Mouse (Mus musculus): Measurements from ENCODE around the gene Nsg1. TPM values are rescaled to one million over a fixed set of nuclear protein-coding genes. Genes with fewer than 3 reads are reported as not detected.

Nsg1 gene
- polyA plus RNA-seq (2015; fragmentation: Nextera tagmentation; extraction: Ambion mirVana): 149 and 155 TPM in 2 replicates

GRCm38 (mm10) chr5:38159634-38160413 lies at the start of gene Nsg1:
Nsg1 (minus strand) TSS chr5:38159907.
- peak; percentile 45; the same call in 1 of the 2 replicates for ATAC-seq (ENCODE audit: low FRiP score, low read depth)
- 10% methylated on average over 35 of the region's 35 CpGs for WGBS
- peaks cover 26% of the 10 kb centered on the region for H3K27me3 ChIP-seq

GRCm38 (mm10) chr5:38208985-38209384 lies 49.3 kb upstream of the Nsg1 start:
- Histone ChIP-seq H3K4me2 (replicated peaks) (no peak overlapping the region), H3K27me3 (no peaks in the 10 kb centered on the region), H3K4me1 (no peaks in the 10 kb centered on the region), H3K9me3 (no peaks in the 10 kb centered on the region), H3K4me3 (no peak overlapping the region), H3K36me3 (peaks cover 88% of the 10 kb centered on the region), H3K27ac (no peak overlapping the region), H3K9ac (no peak overlapping the region)
- ATAC-seq (ENCODE audit: low FRiP score, low read depth): no peak
- WGBS: 72% methylated on average over 8 of the region's 8 CpGs

More at GRCm38 (mm10) chr5:38159634-38160413, at the start of gene Nsg1:
- Histone ChIP-seq H3K9me3 (no peaks in the 10 kb centered on the region), H3K4me2 (replicated peaks) (peak within 1 kb of the TSS; percentile 84), H3K4me3 (peak within 1 kb of the TSS; percentile 89), H3K27ac (peak within 1 kb of the TSS; percentile 73; the same call in 1 of the 2 replicates), H3K9ac (peak within 1 kb of the TSS; percentile 94), H3K36me3 (peaks cover 30% of the 10 kb centered on the region), H3K4me1 (peaks cover 20% of the 10 kb centered on the region)

- Histone ChIP-seq H3K27ac (no peak overlapping the region), H3K4me3 (no peak overlapping the region), H3K4me2 (replicated peaks) (no peak overlapping the region), H3K4me1 (no peaks in the 10 kb centered on the region), H3K9ac (no peak overlapping the region), H3K9me3 (no peaks in the 10 kb centered on the region), H3K27me3 (no peaks in the 10 kb centered on the region), H3K36me3 (peaks cover 90% of the 10 kb centered on the region)
- WGBS: 91% methylated on average over 7 of the region's 7 CpGs
- ATAC-seq (ENCODE audit: low FRiP score, low read depth): no peak
These were observed 45.6 kb upstream of the Nsg1 start for GRCm38 (mm10) chr5:38205303-38205726.

- H3K4me2 ChIP-seq (replicated peaks): no peak overlapping the region
- no peaks in the 10 kb centered on the region for H3K27me3 ChIP-seq
- H3K4me3 ChIP-seq: no peak overlapping the region
- peaks cover 52% of the 10 kb centered on the region for H3K36me3 ChIP-seq
- ATAC-seq (ENCODE audit: low FRiP score, low read depth): no peak
- H3K4me1 ChIP-seq: no peaks in the 10 kb centered on the region
- H3K9ac ChIP-seq: no peak overlapping the region
- no peaks in the 10 kb centered on the region for H3K9me3 ChIP-seq
- 100% methylated on average over 2 of the region's 2 CpGs for WGBS
- H3K27ac ChIP-seq: no peak overlapping the region
These were observed 40.0 kb upstream of the Nsg1 start for GRCm38 (mm10) chr5:38199686-38200085.

GRCm38 (mm10) chr5:38197482-38197823 lies 37.7 kb upstream of the Nsg1 start:
- peak; percentile 62; the same call in 1 of the 2 replicates for ATAC-seq (ENCODE audit: low FRiP score, low read depth)
- Histone ChIP-seq H3K4me3 (no peak overlapping the region), H3K27me3 (no peaks in the 10 kb centered on the region), H3K4me2 (replicated peaks) (no peak overlapping the region), H3K4me1 (no peaks in the 10 kb centered on the region), H3K9ac (no peak overlapping the region), H3K36me3 (peaks cover 30% of the 10 kb centered on the region), H3K27ac (no peak overlapping the region), H3K9me3 (no peaks in the 10 kb centered on the region)
- 21% methylated on average over 7 of the region's 7 CpGs for WGBS

- Histone ChIP-seq H3K36me3 (peaks cover 25% of the 10 kb centered on the region), H3K27me3 (no peaks in the 10 kb centered on the region), H3K9me3 (no peaks in the 10 kb centered on the region), H3K27ac (no peak overlapping the region), H3K4me1 (no peaks in the 10 kb centered on the region), H3K4me2 (replicated peaks) (no peak overlapping the region), H3K9ac (0 out of 2 replicates have a peak overlapping the region, but pooled peaks have one; percentile 4), H3K4me3 (no peak overlapping the region)
- 64% methylated on average over 5 of the region's 5 CpGs for WGBS
- no peak for ATAC-seq (ENCODE audit: low FRiP score, low read depth)
These were observed 37.2 kb upstream of the Nsg1 start for GRCm38 (mm10) chr5:38196821-38197481.

GRCm38 (mm10) chr5:38195941-38196340 lies 36.2 kb upstream of the Nsg1 start:
- H3K27ac ChIP-seq: no peak overlapping the region
- no peaks in the 10 kb centered on the region for H3K27me3 ChIP-seq
- H3K4me2 ChIP-seq (replicated peaks): no peak overlapping the region
- H3K36me3 ChIP-seq: peaks cover 15% of the 10 kb centered on the region
- ATAC-seq (ENCODE audit: low FRiP score, low read depth): no peak
- H3K4me3 ChIP-seq: no peak overlapping the region
- H3K9me3 ChIP-seq: no peaks in the 10 kb centered on the region
- H3K9ac ChIP-seq: no peak overlapping the region
- no peaks in the 10 kb centered on the region for H3K4me1 ChIP-seq

- Histone ChIP-seq H3K27me3 (no peaks in the 10 kb centered on the region), H3K4me2 (replicated peaks) (no peak overlapping the region), H3K9ac (no peak overlapping the region), H3K27ac (no peak overlapping the region), H3K4me1 (no peaks in the 10 kb centered on the region), H3K36me3 (peaks cover 7% of the 10 kb centered on the region; the same call in 1 of the 2 replicates), H3K9me3 (no peaks in the 10 kb centered on the region), H3K4me3 (no peak overlapping the region)
- no peak for ATAC-seq (ENCODE audit: low FRiP score, low read depth)
- 54% methylated on average over 2 of the region's 2 CpGs for WGBS
These were observed 35.2 kb upstream of the Nsg1 start for GRCm38 (mm10) chr5:38194946-38195345.

- Histone ChIP-seq H3K4me2 (replicated peaks) (no peak overlapping the region), H3K9ac (no peak overlapping the region), H3K9me3 (no peaks in the 10 kb centered on the region), H3K27me3 (no peaks in the 10 kb centered on the region), H3K4me1 (no peaks in the 10 kb centered on the region), H3K4me3 (no peak overlapping the region), H3K27ac (no peak overlapping the region), H3K36me3 (no peaks in the 10 kb centered on the region)
- 87% methylated on average over 3 of the region's 3 CpGs for WGBS
- no peak for ATAC-seq (ENCODE audit: low FRiP score, low read depth)
These were observed 31.2 kb upstream of the Nsg1 start for GRCm38 (mm10) chr5:38190907-38191306.

GRCm38 (mm10) chr5:38187006-38187405 lies 27.3 kb upstream of the Nsg1 start:
- WGBS: 91% methylated on average over 2 of the region's 2 CpGs
- no peak overlapping the region for H3K4me3 ChIP-seq
- H3K4me1 ChIP-seq: no peaks in the 10 kb centered on the region
- H3K36me3 ChIP-seq: no peaks in the 10 kb centered on the region
- H3K9me3 ChIP-seq: no peaks in the 10 kb centered on the region
- H3K9ac ChIP-seq: no peak overlapping the region
- H3K4me2 ChIP-seq (replicated peaks): no peak overlapping the region
- H3K27ac ChIP-seq: no peak overlapping the region
- H3K27me3 ChIP-seq: no peaks in the 10 kb centered on the region
- ATAC-seq (ENCODE audit: low FRiP score, low read depth): no peak

- 87% methylated on average over 6 of the region's 6 CpGs for WGBS
- no peak for ATAC-seq (ENCODE audit: low FRiP score, low read depth)
These were observed 25.1 kb upstream of the Nsg1 start for GRCm38 (mm10) chr5:38184688-38185285.

GRCm38 (mm10) chr5:38174256-38174912 lies 14.7 kb upstream of the Nsg1 start:
- no peaks in the 10 kb centered on the region for H3K27me3 ChIP-seq
- WGBS: 68% methylated on average over 16 of the region's 16 CpGs
- no peak overlapping the region for H3K4me2 ChIP-seq (replicated peaks)
- no peak overlapping the region for H3K4me3 ChIP-seq
- H3K27ac ChIP-seq: no peak overlapping the region
- no peaks in the 10 kb centered on the region for H3K36me3 ChIP-seq
- ATAC-seq (ENCODE audit: low FRiP score, low read depth): no peak
- no peaks in the 10 kb centered on the region for H3K4me1 ChIP-seq
- no peaks in the 10 kb centered on the region for H3K9me3 ChIP-seq
- H3K9ac ChIP-seq: no peak overlapping the region

More at GRCm38 (mm10) chr5:38184688-38185285, 25.1 kb upstream of the Nsg1 start:
- no peak overlapping the region for H3K4me3 ChIP-seq
- no peak overlapping the region for H3K4me2 ChIP-seq (replicated peaks)
- no peaks in the 10 kb centered on the region for H3K4me1 ChIP-seq
- H3K27ac ChIP-seq: no peak overlapping the region
- no peaks in the 10 kb centered on the region for H3K27me3 ChIP-seq
- no peak overlapping the region for H3K9ac ChIP-seq
- no peaks in the 10 kb centered on the region for H3K9me3 ChIP-seq
- H3K36me3 ChIP-seq: no peaks in the 10 kb centered on the region

Data from limb, embryonic 13.5 days (tissue).